Mouse (Mus musculus) adrenal gland, postnatal 36 days (tissue): ENCODE measurements at regions not wholly inside any gene's neighbourhood (a gene's known extent, or its start where the extent isn't known, plus 50 kb on each side); places are given as distances from the start of the nearest gene placed in this dataset.
A peak's percentile ranks its signal among the peaks of the same experiment; 100 is the strongest.

Experiments used
- DNase-seq, 2 experiments: peaks; one replicate each; pipeline ENCODE4 v3.0.0; 2021; ENCODE audit warnings: mixed read lengths in 1 of 2

- DNase-seq: no peak
These were observed 233.7 kb upstream of the Ldb2 start for GRCm38 (mm10) chr5:45033146-45033545.

DNA sequence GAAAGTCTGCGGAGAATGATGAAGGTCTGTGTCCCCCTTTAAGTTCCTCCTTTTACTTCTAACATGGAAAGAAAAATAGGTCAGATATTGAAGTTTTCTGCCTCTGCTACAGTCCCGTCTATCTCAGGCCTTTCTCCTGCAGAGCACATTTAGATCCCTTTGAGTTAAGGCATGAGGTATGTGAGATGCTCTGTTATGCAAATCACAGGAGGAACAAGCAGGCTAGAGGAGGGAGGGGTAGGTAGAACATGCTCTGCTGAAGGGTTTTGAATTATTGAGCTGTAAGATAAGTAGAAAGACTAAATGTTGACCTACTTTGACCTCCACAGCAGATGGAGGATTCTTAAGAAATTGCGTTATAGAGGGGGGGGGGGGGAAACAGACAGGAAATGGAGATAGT, 228.4 kb upstream of the Ldb2 start:
- no peak for DNase-seq

GRCm38 (mm10) chr5:45025383-45025782, 225.9 kb upstream of the Ldb2 start:
- no peak for DNase-seq

- no peak for DNase-seq
These were observed 208.4 kb upstream of the Ldb2 start for GRCm38 (mm10) chr5:45007930-45008329.

DNA sequence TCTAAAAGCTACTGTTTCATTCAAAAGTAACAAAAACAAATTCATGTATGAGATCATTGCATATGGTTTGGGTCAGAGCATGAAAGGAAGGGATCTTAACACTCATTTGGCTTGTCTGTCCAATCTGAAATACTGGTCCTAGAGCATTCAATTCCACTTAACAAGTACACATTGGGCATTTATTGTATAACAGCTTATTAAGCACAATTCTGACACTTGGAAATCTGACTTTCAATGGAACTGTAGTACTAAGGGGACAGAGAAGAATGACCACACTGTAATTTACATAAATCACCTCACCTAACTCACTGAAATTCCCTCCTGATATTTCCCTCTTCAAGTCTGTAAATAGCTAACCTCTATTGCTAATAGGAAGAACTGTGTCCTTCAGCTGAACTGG, 201.5 kb upstream of the Ldb2 start:
- DNase-seq: no peak

- DNase-seq: no peak
These were observed 199.6 kb upstream of the Ldb2 start for GRCm38 (mm10) chr5:44999032-44999431.

DNA sequence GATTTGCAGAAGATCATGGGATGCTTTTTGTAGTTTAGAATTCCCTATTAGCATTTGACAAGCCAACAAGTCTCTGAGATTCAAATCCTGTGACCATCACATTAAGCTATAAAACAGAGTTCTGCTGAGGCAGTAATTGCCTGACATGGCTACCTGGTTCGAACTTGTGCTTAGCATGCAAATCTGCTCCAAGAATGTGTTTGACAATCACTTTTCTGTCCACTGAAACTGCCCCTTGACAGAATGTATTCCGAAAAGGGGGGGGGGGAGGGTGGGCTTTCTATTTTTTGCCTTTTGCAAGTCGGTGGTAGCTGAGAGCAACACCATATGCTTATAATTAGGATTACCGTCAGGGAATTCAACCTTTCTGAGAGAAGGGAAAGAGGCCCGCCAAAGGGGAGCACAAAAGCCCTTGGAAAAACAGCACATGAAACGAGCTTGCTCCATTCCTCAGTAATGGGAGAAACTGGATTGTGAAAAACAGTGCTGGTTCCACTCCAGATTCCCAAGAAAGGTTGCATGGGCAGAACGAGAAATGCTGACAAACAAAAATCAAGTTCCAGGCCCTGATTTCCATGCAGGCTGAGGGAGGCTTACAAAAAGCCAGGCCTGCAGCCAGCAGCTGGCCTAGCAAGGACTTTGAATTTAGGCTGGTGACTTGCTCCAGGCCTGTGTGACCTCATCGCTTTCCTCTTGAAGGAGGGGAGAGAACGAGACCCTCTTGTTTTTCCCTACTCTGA, 176.1 kb upstream of the Ldb2 start:
- peak in 1 of 2 experiments; percentile 5 for DNase-seq

GRCm38 (mm10) chr5:44943023-44943921, 143.8 kb upstream of the Ldb2 start:
- DNase-seq: peak in 1 of 2 experiments; percentile 3

DNA sequence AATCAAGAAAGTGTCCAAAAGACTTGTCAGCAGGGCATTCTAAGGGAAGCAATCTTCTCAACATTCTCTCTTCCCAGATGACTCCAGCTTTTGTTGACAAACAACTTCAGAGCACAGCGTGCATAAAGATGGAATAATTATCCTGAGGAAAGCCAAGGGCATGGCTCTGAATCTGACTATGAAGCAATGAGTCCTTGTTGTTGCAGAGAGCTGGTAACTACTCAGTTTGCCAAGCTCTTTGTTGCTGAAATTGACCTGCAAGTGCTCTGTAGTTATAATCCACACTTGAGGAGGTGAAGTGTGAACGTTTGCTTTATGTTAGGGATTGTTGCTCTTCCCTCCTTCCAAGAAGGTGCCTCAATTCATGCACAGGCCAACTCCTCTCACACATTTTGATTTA, 143.1 kb upstream of the Ldb2 start:
- no peak for DNase-seq

DNA sequence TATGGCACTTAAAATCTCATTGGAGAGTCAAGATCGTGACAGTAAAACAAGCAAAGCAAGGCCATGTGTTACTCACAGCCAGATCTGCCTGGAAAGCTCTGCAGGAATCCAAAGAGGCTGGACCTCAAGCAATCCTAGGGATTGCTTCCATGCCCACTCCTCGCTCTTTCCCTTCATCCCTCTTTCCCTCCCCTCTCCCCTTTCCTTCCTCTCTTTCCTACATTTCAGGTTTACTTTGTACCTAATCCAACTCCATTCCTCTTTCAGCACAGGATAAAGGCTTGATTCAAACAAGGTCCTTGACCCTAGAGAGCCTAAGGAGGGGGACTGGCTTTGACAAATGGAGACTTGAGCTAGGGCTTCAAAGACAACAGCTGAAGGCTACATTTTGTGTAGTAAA, 126.0 kb upstream of the Ldb2 start:
- peak in 1 of 2 experiments; percentile 14 for DNase-seq

GRCm38 (mm10) chr5:44922129-44922775, 122.8 kb upstream of the Ldb2 start:
- no peak for DNase-seq

GRCm38 (mm10) chr5:44917816-44918213, 118.3 kb upstream of the Ldb2 start:
- DNase-seq: no peak

GRCm38 (mm10) chr5:44917173-44917815, 117.8 kb upstream of the Ldb2 start:
- DNase-seq: no peak

- DNase-seq: no peak
These were observed 103.1 kb upstream of the Ldb2 start for GRCm38 (mm10) chr5:44902541-44902940.

DNA sequence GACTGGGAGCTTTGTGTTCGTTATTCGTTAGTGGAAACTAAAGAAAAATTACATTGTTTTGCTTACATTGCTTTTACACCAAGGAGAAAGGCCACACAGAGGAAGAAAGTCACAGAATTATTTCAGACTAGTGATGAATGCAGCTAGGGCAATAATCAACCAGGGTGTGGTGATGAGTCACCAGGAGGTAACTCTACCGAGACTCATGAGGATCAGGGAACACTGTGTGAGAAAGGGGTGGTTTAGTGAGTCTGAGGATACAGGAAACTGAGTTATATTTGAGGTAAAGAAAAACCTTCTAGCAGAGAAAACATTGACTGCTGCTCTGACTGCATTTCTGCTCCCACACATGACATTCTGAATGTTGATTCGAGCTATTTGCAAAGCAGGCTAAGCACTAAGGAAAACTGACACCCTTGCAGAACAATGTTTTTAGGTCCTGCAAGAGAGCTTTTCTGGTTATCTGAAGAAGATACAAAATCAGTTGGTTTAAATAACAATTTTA, 87.1 kb upstream of the Ldb2 start:
- DNase-seq: no peak

DNA sequence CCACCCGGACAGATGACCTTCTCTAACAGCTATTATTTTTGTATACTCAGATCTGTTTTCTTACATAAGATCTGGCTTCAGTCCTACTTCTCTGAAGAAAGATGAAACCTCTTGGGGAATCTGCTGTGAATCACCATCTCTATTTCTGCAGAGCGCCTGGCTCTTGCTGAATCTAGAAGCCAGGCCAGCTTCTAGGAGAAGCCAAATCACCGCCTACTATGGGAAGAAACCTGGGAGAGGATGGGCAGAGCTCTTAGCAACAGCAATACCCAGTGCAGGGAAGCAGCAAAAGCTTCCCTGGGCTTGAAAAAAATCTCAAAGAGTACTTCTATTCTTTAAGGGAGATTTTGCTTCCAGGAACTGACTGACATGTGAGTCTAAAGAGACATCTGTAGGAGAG, 77.5 kb upstream of the Ldb2 start:
- DNase-seq: peak; percentile 20 to 27

DNA sequence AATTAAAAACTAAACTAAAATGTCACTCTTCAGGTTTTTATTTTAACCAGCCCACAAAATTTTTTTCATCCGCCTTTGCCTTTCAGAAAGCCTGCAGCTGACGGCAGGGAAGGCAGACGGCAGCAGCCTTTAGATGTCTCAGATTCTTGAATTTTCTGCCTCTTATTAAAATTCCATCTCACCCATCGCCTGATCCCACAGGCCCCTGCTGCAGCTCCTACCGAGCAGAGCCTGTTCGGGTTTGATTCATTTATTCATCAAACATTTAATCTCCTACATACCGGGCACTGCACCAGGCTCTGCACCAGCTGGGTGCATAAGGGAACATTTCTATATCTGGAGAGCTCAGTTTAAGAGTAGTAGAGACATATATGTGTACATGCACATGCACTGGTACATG, 72.8 kb upstream of the Ldb2 start:
- no peak for DNase-seq

GRCm38 (mm10) chr5:44863887-44864286, 64.4 kb upstream of the Ldb2 start:
- no peak for DNase-seq

DNA sequence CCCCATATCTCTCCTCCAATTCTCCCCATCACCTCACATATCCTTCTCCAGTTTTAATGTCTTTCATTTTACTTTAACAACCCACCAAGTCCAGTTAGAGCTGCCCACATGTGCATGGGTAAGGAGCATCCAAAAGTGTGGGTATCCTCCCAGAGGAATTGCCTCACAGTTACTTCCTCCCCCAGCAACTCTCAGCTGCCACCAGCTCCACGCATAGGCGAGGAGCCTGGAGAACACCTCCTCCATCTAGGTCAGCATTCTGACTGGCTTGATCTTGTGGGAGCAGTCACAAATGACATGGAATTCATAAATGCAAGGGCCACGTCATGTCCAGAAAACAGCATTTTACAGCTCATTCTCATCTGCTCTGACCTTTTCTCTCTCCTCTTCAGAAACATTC, 63.9 kb upstream of the Ldb2 start:
- no peak for DNase-seq

DNA sequence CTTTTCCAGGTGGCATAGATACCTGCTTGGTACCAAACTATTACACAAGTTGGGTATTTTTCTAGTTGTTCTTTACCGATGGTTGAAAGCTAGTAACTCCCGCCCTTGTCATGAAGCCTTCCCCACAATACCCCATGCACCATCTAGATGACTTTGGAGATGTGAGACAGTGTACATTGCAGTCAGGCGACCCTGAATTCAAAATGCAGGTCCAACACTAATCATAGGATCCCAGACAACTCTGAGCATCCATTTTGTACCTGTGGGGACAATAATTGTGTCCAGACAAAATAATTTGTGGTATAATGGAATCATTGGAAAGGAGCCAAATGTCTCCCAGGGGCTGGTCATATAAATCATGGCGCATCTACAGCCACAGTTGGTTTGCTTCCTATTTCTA, 54.7 kb upstream of the Ldb2 start:
- DNase-seq: no peak
